Mouse (Mus musculus) gastrocnemius, postnatal 14 days (tissue): ENCODE measurements around the gene Ccdc82. TPM values are rescaled to one million over a fixed set of nuclear protein-coding genes. Genes with fewer than 3 reads are reported as not detected.

Source experiments
- DNase-seq: peaks from one replicate; pipeline ENCODE4 v3.0.0; 2021; ENCODE audit warnings: mixed read lengths
- intact Hi-C: fragments of 180-260 bp; cut with DNase I; formaldehyde crosslinking; loops from one replicate; pipeline ENCODE4 v1.15.1; 2025; ENCODE audit warnings: low total_unique reads
- total RNA-seq, 2 experiments: library from RNA; stranded (reverse); gene quantifications; 2 replicates each; pipeline ENCODE4 v1.2.3; 2021

Gene Ccdc82
- total RNA-seq, 2 experiments from 2014 or later, result 3.4 to 4.3 TPM

GRCm38 (mm10) chr9:13320800-13321364 lies 74.1 kb downstream of the Ccdc82 start:
- intact Hi-C loops, result no loop called here
- no peak for DNase-seq

GRCm38 (mm10) chr9:13323074-13323473 lies 76.3 kb downstream of the Ccdc82 start:
- no peak for DNase-seq
- intact Hi-C loops, result no loop called here

- DNase-seq, result no peak
- intact Hi-C loops, result no loop called here
These were observed 76.9 kb downstream of the Ccdc82 start for GRCm38 (mm10) chr9:13323612-13324011.

Other genes starting within 250 kb of the Ccdc82 start
- gene Jrkl, start 1.1 kb upstream of the Ccdc82 start, total RNA-seq, result 1 to 10 TPM; 3.2 TPM
- 1 to 10 TPM; 3.9 to 4.9 TPM for gene Maml2, start 51.0 kb downstream of the Ccdc82 start, total RNA-seq
- gene Gm17571, start 199.8 kb downstream of the Ccdc82 start, total RNA-seq, result not detected